Mouse (Mus musculus) lung, adult 2 months (tissue): ENCODE data around the gene Gpm6b.

Source experiments
- CTCF ChIP-seq: fragments of 200-500 bp; IDR thresholded peaks from 2 replicates; pipeline ENCODE4 v1.5.1; 2011; ENCODE audit warnings: mild to moderate bottlenecking, low read length, control low read depth; ENCODE audit not compliant: insufficient read depth
- POLR2A ChIP-seq: fragments of 200-500 bp; IDR thresholded peaks from 2 replicates; pipeline ENCODE4 v1.6.1; 2011; ENCODE audit warnings: low read depth, mild to moderate bottlenecking, control low read depth, low read length, borderline replicate concordance; ENCODE audit errors: extremely low read depth

- TF ChIP-seq CTCF = no peak
- TF ChIP-seq POLR2A = no peak
Measured at GRCm38 (mm10) chrX:166199812-166200211, 38.9 kb upstream of the Gpm6b start.
